Mouse (Mus musculus): ENCODE measurements around the gene Cacybp.

Cacybp gene

GRCm38 (mm10) chr1:160212703-160213669 is at the start of gene Cacybp:
Cacybp (minus strand) TSS chr1:160212875.
- peak; percentile 100 for DNase-seq (ENCODE audit: low spot score)

GRCm38 (mm10) chr1:160262415-160262814 is 49.7 kb upstream of the Cacybp start:
- DNase-seq (ENCODE audit: low spot score), result no peak

- no peak for DNase-seq (ENCODE audit: low spot score)
Observed at GRCm38 (mm10) chr1:160261849-160262248, 49.2 kb upstream of the Cacybp start.

- DNase-seq (ENCODE audit: low spot score), result no peak
Observed at GRCm38 (mm10) chr1:160260605-160261004, 47.9 kb upstream of the Cacybp start.

- no peak for DNase-seq (ENCODE audit: low spot score)
Observed at GRCm38 (mm10) chr1:160259884-160260283, 47.2 kb upstream of the Cacybp start.

- no peak for DNase-seq (ENCODE audit: low spot score)
Observed at GRCm38 (mm10) chr1:160253108-160253507, 40.4 kb upstream of the Cacybp start.

- DNase-seq (ENCODE audit: low spot score), result no peak
Observed at GRCm38 (mm10) chr1:160251388-160252007, 38.8 kb upstream of the Cacybp start.

GRCm38 (mm10) chr1:160250782-160251181 is 38.1 kb upstream of the Cacybp start:
- no peak for DNase-seq (ENCODE audit: low spot score)

- no peak for DNase-seq (ENCODE audit: low spot score)
Observed at GRCm38 (mm10) chr1:160249786-160250185, 37.1 kb upstream of the Cacybp start.

GRCm38 (mm10) chr1:160247473-160247872 is 34.8 kb upstream of the Cacybp start:
- peak; percentile 19 for DNase-seq (ENCODE audit: low spot score)

- DNase-seq (ENCODE audit: low spot score), result peak; percentile 15
Observed at GRCm38 (mm10) chr1:160246844-160247243, 34.2 kb upstream of the Cacybp start.

GRCm38 (mm10) chr1:160245954-160246353 is 33.3 kb upstream of the Cacybp start:
- DNase-seq (ENCODE audit: low spot score), result no peak

- DNase-seq (ENCODE audit: low spot score), result no peak
Observed at GRCm38 (mm10) chr1:160244689-160245088, 32.0 kb upstream of the Cacybp start.

GRCm38 (mm10) chr1:160240091-160240490 is 27.4 kb upstream of the Cacybp start:
- no peak for DNase-seq (ENCODE audit: low spot score)

GRCm38 (mm10) chr1:160238852-160239443 is 26.3 kb upstream of the Cacybp start:
- DNase-seq (ENCODE audit: low spot score), result no peak

GRCm38 (mm10) chr1:160237981-160238380 is 25.3 kb upstream of the Cacybp start:
- DNase-seq (ENCODE audit: low spot score), result no peak

- peak; percentile 35 for DNase-seq (ENCODE audit: low spot score)
Observed at GRCm38 (mm10) chr1:160233921-160234320, 21.2 kb upstream of the Cacybp start.

GRCm38 (mm10) chr1:160232113-160232512 is 19.4 kb upstream of the Cacybp start:
- no peak for DNase-seq (ENCODE audit: low spot score)

- DNase-seq (ENCODE audit: low spot score), result no peak
Observed at GRCm38 (mm10) chr1:160231013-160231412, 18.3 kb upstream of the Cacybp start.

- DNase-seq (ENCODE audit: low spot score), result no peak
Observed at GRCm38 (mm10) chr1:160227850-160228249, 15.2 kb upstream of the Cacybp start.

- DNase-seq (ENCODE audit: low spot score), result no peak
Observed at GRCm38 (mm10) chr1:160227196-160227595, 14.5 kb upstream of the Cacybp start.

GRCm38 (mm10) chr1:160224093-160224492 is 11.4 kb upstream of the Cacybp start:
- no peak for DNase-seq (ENCODE audit: low spot score)

GRCm38 (mm10) chr1:160217898-160218297 is 5.2 kb upstream of the Cacybp start:
- no peak for DNase-seq (ENCODE audit: low spot score)

All from spleen, adult 12 weeks (tissue).